Mouse (Mus musculus) lung, embryonic 16.5 days (tissue): ENCODE results near the gene Phf5a. TPM values are rescaled to one million over a fixed set of nuclear protein-coding genes. Genes with fewer than 3 reads are reported as not detected.

Source experiments
- ATAC-seq: fragments of 200-750 bp; cut with Nextera tagmentation; 2 replicates; pipeline ENCODE4 v1.8.0; 2017; ENCODE audit warnings: low read depth, mild to moderate bottlenecking, moderate library complexity
- H3K27ac ChIP-seq: fragments of 300-500 bp; sonication (generic); 2 replicates; pipeline ENCODE4 v1.5.1; 2014; ENCODE audit warnings: mild to moderate bottlenecking, control low read depth, low read length
- H3K27me3 ChIP-seq: fragments of 300-500 bp; sonication (generic); 2 replicates; pipeline ENCODE4 v1.6.1; 2014; ENCODE audit warnings: low read depth, low read length, mixed read lengths; ENCODE audit not compliant: control insufficient read depth, insufficient read depth
- H3K36me3 ChIP-seq: fragments of 300-500 bp; sonication (generic); 2 replicates; pipeline ENCODE4 v1.6.1; 2014; ENCODE audit warnings: low read length; ENCODE audit not compliant: control insufficient read depth, insufficient read depth
- H3K4me1 ChIP-seq: fragments of 300-500 bp; sonication (generic); replicated peaks from 2 replicates; pipeline ENCODE4 v1.6.1; 2014; ENCODE audit warnings: low read length, mixed read lengths; ENCODE audit not compliant: control insufficient read depth, insufficient read depth
- H3K4me2 ChIP-seq: fragments of 300-500 bp; sonication (generic); 2 replicates; pipeline ENCODE4 v1.6.1; 2014; ENCODE audit warnings: low read depth, low read length, control low read depth
- H3K4me3 ChIP-seq: fragments of 300-500 bp; sonication (generic); 2 replicates; pipeline ENCODE4 v1.5.1; 2014; ENCODE audit warnings: mild to moderate bottlenecking, low read length, control low read depth
- H3K9ac ChIP-seq: fragments of 300-500 bp; sonication (generic); 2 replicates; pipeline ENCODE4 v1.6.1; 2014; ENCODE audit warnings: low read length, control low read depth
- H3K9me3 ChIP-seq: fragments of 300-500 bp; sonication (generic); 2 replicates; pipeline ENCODE4 v1.6.1; 2016; ENCODE audit warnings: low read length; ENCODE audit not compliant: control insufficient read depth
- WGBS: fragments of 180-500 bp; shearing (Covaris S2); extraction: QIAGEN DNeasy Blood & Tissue Kit; methylation state at CpG from one replicate; pipeline ENCODE4 v1.1.7; 2014; 5-methylcytosine and 5-hydroxymethylcytosine counted together
- polyA plus RNA-seq: library from polyadenylated mRNA; unstranded; fragments of >200 nt; fragmentation: Nextera tagmentation; extraction: Ambion mirVana; gene quantifications from 2 replicates; pipeline ENCODE4 v1.2.1, GENCODE M21; 2015

The Phf5a gene
- polyA plus RNA-seq, 1 experiment from 2014 or later = 146 TPM

DNA sequence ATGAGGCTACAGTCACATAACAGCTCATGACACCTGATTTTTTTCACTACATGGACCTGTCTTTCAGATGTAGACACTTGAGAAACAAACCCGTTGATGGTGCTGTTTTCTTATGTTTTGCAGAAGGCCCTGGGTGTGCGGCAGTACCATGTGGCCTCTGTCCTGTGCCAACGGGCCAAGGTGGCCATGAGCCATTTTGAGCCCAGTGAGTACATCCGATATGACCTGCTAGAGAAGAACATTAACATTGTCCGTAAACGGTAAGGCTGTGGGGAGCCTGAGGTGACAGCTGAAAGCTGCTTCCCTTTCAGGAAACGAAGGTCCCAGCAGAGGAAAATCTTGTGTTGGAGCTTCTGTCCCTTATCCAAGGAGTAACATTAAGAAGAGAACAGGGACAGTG is 17.5 kb upstream of the Phf5a start:
- Histone ChIP-seq H3K4me2 (no peak overlapping the region), H3K9me3 (no peaks in the 10 kb centered on the region), H3K4me3 (no peak overlapping the region), H3K9ac (no peak overlapping the region), H3K27ac (no peak overlapping the region), H3K4me1 (0 out of 2 replicates have a peak, but pooled peaks cover 2% of the 10 kb centered on the region), H3K36me3 (peaks cover 23% of the 10 kb centered on the region; the same call in 1 of the 2 replicates), H3K27me3 (no peaks in the 10 kb centered on the region)
- ATAC-seq = no peak
- 89% methylated on average over 7 of the region's 7 CpGs for WGBS

GRCm38 (mm10) chr15:81886795-81887550 is 15.3 kb upstream of the Phf5a start:
- Histone ChIP-seq H3K9ac (no peak overlapping the region), H3K4me3 (no peak overlapping the region), H3K27ac (no peak overlapping the region), H3K36me3 (peaks cover 21% of the 10 kb centered on the region; the same call in 1 of the 2 replicates), H3K4me1 (no peaks in the 10 kb centered on the region), H3K9me3 (no peaks in the 10 kb centered on the region), H3K4me2 (no peak overlapping the region), H3K27me3 (no peaks in the 10 kb centered on the region)
- 92% methylated on average over 6 of the region's 6 CpGs for WGBS
- ATAC-seq = no peak

- WGBS = 81% methylated on average over 3 of the region's 3 CpGs
- Histone ChIP-seq H3K9me3 (no peaks in the 10 kb centered on the region), H3K27ac (no peak overlapping the region), H3K27me3 (no peaks in the 10 kb centered on the region), H3K36me3 (peaks cover 13% of the 10 kb centered on the region; the same call in 1 of the 2 replicates), H3K9ac (no peak overlapping the region), H3K4me3 (no peak overlapping the region), H3K4me1 (no peaks in the 10 kb centered on the region), H3K4me2 (no peak overlapping the region)
- ATAC-seq = no peak
Measured at GRCm38 (mm10) chr15:81885418-81885934, 13.8 kb upstream of the Phf5a start.

- no peak overlapping the region for H3K4me2 ChIP-seq
- H3K27me3 ChIP-seq = no peaks in the 10 kb centered on the region
- no peak overlapping the region for H3K9ac ChIP-seq
- no peaks in the 10 kb centered on the region for H3K36me3 ChIP-seq
- no peak overlapping the region for H3K27ac ChIP-seq
- WGBS = 91% methylated on average over 3 of the region's 3 CpGs
- H3K4me1 ChIP-seq = no peaks in the 10 kb centered on the region
- ATAC-seq = no peak
- no peak overlapping the region for H3K4me3 ChIP-seq
- H3K9me3 ChIP-seq = no peaks in the 10 kb centered on the region
Measured at GRCm38 (mm10) chr15:81882348-81882747, 10.6 kb upstream of the Phf5a start.

GRCm38 (mm10) chr15:81879531-81880401 is 8.1 kb upstream of the Phf5a start:
- Histone ChIP-seq H3K4me1 (no peaks in the 10 kb centered on the region), H3K9me3 (no peaks in the 10 kb centered on the region), H3K4me2 (no peak overlapping the region), H3K4me3 (no peak overlapping the region), H3K9ac (no peak overlapping the region), H3K27ac (no peak overlapping the region), H3K36me3 (no peaks in the 10 kb centered on the region), H3K27me3 (no peaks in the 10 kb centered on the region)
- 65% methylated on average over 5 of the region's 5 CpGs for WGBS
- no peak for ATAC-seq

GRCm38 (mm10) chr15:81872262-81873136 is 788 bp upstream of the Phf5a start, which contains the start of gene Aco2:
Aco2 (plus strand) TSS chr15:81872309.
- H3K4me3 ChIP-seq = peak within 1 kb of the TSS; percentile 100
- peaks cover 10% of the 10 kb centered on the region for H3K4me1 ChIP-seq
- H3K9me3 ChIP-seq = no peaks in the 10 kb centered on the region
- WGBS = under 1% methylated on average over 53 of the region's 53 CpGs
- no peaks in the 10 kb centered on the region for H3K27me3 ChIP-seq
- peak within 1 kb of the TSS; percentile 89 for H3K4me2 ChIP-seq
- peak within 1 kb of the TSS; percentile 96 for H3K9ac ChIP-seq
- peak; percentile 94 for ATAC-seq
- H3K27ac ChIP-seq = peak within 1 kb of the TSS; percentile 100
- peaks cover 25% of the 10 kb centered on the region for H3K36me3 ChIP-seq

- Histone ChIP-seq H3K9me3 (no peaks in the 10 kb centered on the region), H3K9ac (no peak overlapping the region), H3K27me3 (no peaks in the 10 kb centered on the region), H3K4me3 (no peak overlapping the region), H3K4me2 (no peak overlapping the region), H3K27ac (no peak overlapping the region), H3K36me3 (peaks cover 41% of the 10 kb centered on the region), H3K4me1 (peaks cover 10% of the 10 kb centered on the region)
- no peak for ATAC-seq
- 96% methylated on average over 5 of the region's 5 CpGs for WGBS
Measured at GRCm38 (mm10) chr15:81869985-81870384, 1.7 kb downstream of the Phf5a start.

- H3K27me3 ChIP-seq = no peaks in the 10 kb centered on the region
- no peak overlapping the region for H3K4me2 ChIP-seq
- H3K9me3 ChIP-seq = no peaks in the 10 kb centered on the region
- H3K4me1 ChIP-seq = peaks cover 6% of the 10 kb centered on the region
- no peak overlapping the region for H3K27ac ChIP-seq
- peaks cover 41% of the 10 kb centered on the region for H3K36me3 ChIP-seq
- WGBS = 91% methylated on average over 7 of the region's 7 CpGs
- no peak for ATAC-seq
- no peak overlapping the region for H3K9ac ChIP-seq
- H3K4me3 ChIP-seq = no peak overlapping the region
Measured at GRCm38 (mm10) chr15:81864238-81864637, 7.5 kb downstream of the Phf5a start.
